Mouse (Mus musculus) ES-E14 (cell line): ENCODE data around the gene Actr5.

Experiments
- CHD2 ChIP-seq: IDR thresholded peaks from 2 replicates; pipeline ENCODE4 v1.6.1; 2014; ENCODE audit warnings: mild to moderate bottlenecking, low read depth, low read length, inconsistent platforms
- HCFC1 ChIP-seq: IDR thresholded peaks from 2 replicates; pipeline ENCODE4 v1.6.1; 2012; ENCODE audit warnings: low read length, inconsistent platforms, borderline replicate concordance; ENCODE audit not compliant: insufficient read depth
- MAFK ChIP-seq: IDR thresholded peaks from 2 replicates; pipeline ENCODE4 v1.6.1; 2014; ENCODE audit warnings: mild to moderate bottlenecking, low read depth, low read length, inconsistent platforms; ENCODE audit not compliant: insufficient read depth
- ZC3H11A ChIP-seq: IDR thresholded peaks from 2 replicates; pipeline ENCODE4 v1.6.1; 2012; ENCODE audit warnings: low read depth, mild to moderate bottlenecking, inconsistent platforms, low read length, borderline replicate concordance
- ZNF384 ChIP-seq: IDR thresholded peaks from 2 replicates; pipeline ENCODE4 v1.6.1; 2012; ENCODE audit warnings: low read depth, low read length, inconsistent platforms

DNA sequence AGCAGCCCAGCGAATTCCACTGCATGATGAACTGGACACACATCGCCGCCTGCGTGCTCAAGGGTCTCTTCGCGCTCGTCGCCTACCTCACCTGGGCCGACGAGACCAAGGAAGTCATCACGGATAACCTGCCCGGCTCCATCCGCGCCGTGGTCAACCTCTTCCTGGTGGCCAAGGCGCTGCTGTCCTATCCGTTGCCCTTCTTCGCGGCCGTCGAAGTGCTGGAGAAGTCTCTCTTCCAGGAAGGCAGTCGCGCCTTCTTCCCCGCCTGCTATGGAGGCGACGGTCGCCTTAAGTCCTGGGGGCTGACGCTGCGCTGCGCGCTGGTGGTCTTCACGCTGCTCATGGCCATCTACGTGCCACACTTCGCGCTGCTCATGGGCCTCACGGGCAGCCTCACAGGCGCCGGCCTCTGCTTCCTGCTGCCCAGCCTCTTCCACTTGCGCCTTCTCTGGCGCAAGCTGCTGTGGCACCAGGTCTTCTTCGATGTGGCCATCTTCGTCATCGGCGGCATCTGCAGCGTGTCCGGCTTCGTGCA, 10.2 kb upstream of the Actr5 start:
- no peak for TF ChIP-seq CHD2
- TF ChIP-seq MAFK, result no peak
- no peak for TF ChIP-seq HCFC1
- no peak for TF ChIP-seq ZC3H11A
- TF ChIP-seq ZNF384, result no peak
